Mouse (Mus musculus) embryonic facial prominence, embryonic 11.5 days (tissue): ENCODE results near the gene Hoxd8. TPM values are rescaled to one million over a fixed set of nuclear protein-coding genes. Genes with fewer than 3 reads are reported as not detected.

Source experiments
- ATAC-seq: fragments of 200-750 bp; cut with Nextera tagmentation; replicated peaks from 2 replicates; pipeline ENCODE4 v1.8.0; 2017; ENCODE audit warnings: low read depth; ENCODE audit not compliant: insufficient number of reproducible peaks, low FRiP score, low TSS enrichment
- DNase-seq: peaks from one replicate; pipeline ENCODE4 v3.0.0-alpha.2; 2015; ENCODE audit warnings: low spot score
- H3K27ac ChIP-seq: fragments of 300-500 bp; sonication (generic); replicated peaks from 2 replicates; pipeline ENCODE4 v1.5.1; 2014; ENCODE audit warnings: mild to moderate bottlenecking, low read depth, low read length, control low read depth
- H3K27me3 ChIP-seq: fragments of 300-500 bp; sonication (generic); 2 replicates; pipeline ENCODE4 v1.6.1; 2014; ENCODE audit warnings: mild to moderate bottlenecking, low read length, moderate library complexity, mixed read lengths; ENCODE audit not compliant: control insufficient read depth, insufficient read depth
- H3K36me3 ChIP-seq: fragments of 300-500 bp; sonication (generic); replicated peaks from 2 replicates; pipeline ENCODE4 v1.6.1; 2014; ENCODE audit warnings: low read depth, mild to moderate bottlenecking, low read length, moderate library complexity, mixed read lengths; ENCODE audit not compliant: control insufficient read depth, insufficient read depth
- H3K4me1 ChIP-seq: fragments of 300-500 bp; sonication (generic); 2 replicates; pipeline ENCODE4 v1.6.1; 2014; ENCODE audit warnings: low read length, mixed read lengths; ENCODE audit not compliant: control insufficient read depth, insufficient read depth
- H3K4me2 ChIP-seq: fragments of 300-500 bp; sonication (generic); 2 replicates; pipeline ENCODE4 v1.6.1; 2014; ENCODE audit warnings: low read depth, mild to moderate bottlenecking, control low read depth, low read length, moderate library complexity
- H3K4me3 ChIP-seq: fragments of 300-500 bp; sonication (generic); 2 replicates; pipeline ENCODE4 v1.5.1; 2014; ENCODE audit warnings: low read depth, low read length, control low read depth
- H3K9ac ChIP-seq: fragments of 300-500 bp; sonication (generic); replicated peaks from 2 replicates; pipeline ENCODE4 v1.6.1; 2014; ENCODE audit warnings: mild to moderate bottlenecking, control low read depth, low read length
- H3K9me3 ChIP-seq: fragments of 300-500 bp; sonication (generic); replicated peaks from 2 replicates; pipeline ENCODE4 v1.6.1; 2016; ENCODE audit warnings: mild to moderate bottlenecking, low read length, inconsistent platforms, mixed read lengths; ENCODE audit not compliant: control insufficient read depth
- WGBS: fragments of 180-500 bp; shearing (Covaris S2); extraction: QIAGEN DNeasy Blood & Tissue Kit; methylation state at CpG from one replicate; pipeline ENCODE4 v1.1.7; 2014; 5-methylcytosine and 5-hydroxymethylcytosine counted together
- polyA plus RNA-seq: library from polyadenylated mRNA; unstranded; fragments of >200 nt; fragmentation: Nextera tagmentation; extraction: Ambion mirVana; gene quantifications from 2 replicates; pipeline ENCODE4 v1.2.1, GENCODE M21; 2014

Gene Hoxd8
- polyA plus RNA-seq, 1 experiment from 2014 or later, result 0.18 TPM

- Histone ChIP-seq H3K36me3 (no peaks in the 10 kb centered on the region), H3K27me3 (peaks cover 83% of the 10 kb centered on the region), H3K27ac (no peak overlapping the region), H3K9ac (no peak overlapping the region), H3K4me1 (peaks cover 4% of the 10 kb centered on the region; the same call in 1 of the 2 replicates), H3K4me2 (no peak overlapping the region), H3K4me3 (no peak overlapping the region), H3K9me3 (no peaks in the 10 kb centered on the region)
- DNase-seq (peak; percentile 92), ATAC-seq (no peak)
- 4% methylated on average over 17 of the region's 17 CpGs for WGBS
These were observed 18.0 kb upstream of the Hoxd8 start for GRCm38 (mm10) chr2:74686301-74686987.

- peaks cover 2% of the 10 kb centered on the region; the same call in 1 of the 2 replicates for H3K4me1 ChIP-seq
- no peaks in the 10 kb centered on the region for H3K9me3 ChIP-seq
- no peak for DNase-seq
- ATAC-seq, result no peak
- peaks cover 83% of the 10 kb centered on the region for H3K27me3 ChIP-seq
- H3K27ac ChIP-seq, result no peak overlapping the region
- H3K36me3 ChIP-seq, result no peaks in the 10 kb centered on the region
- H3K9ac ChIP-seq, result no peak overlapping the region
- WGBS, result under 1% methylated on average over 27 of the region's 27 CpGs
- H3K4me3 ChIP-seq, result no peak overlapping the region
- no peak overlapping the region for H3K4me2 ChIP-seq
These were observed 17.3 kb upstream of the Hoxd8 start for GRCm38 (mm10) chr2:74686988-74687697.

- H3K9ac ChIP-seq, result no peak overlapping the region
These were observed 16.5 kb upstream of the Hoxd8 start for GRCm38 (mm10) chr2:74687698-74688555.

GRCm38 (mm10) chr2:74688795-74689573 is 15.4 kb upstream of the Hoxd8 start:
- Histone ChIP-seq H3K4me2 (no peak overlapping the region), H3K36me3 (no peaks in the 10 kb centered on the region), H3K27me3 (peaks cover 84% of the 10 kb centered on the region), H3K4me3 (no peak overlapping the region), H3K9me3 (no peaks in the 10 kb centered on the region), H3K27ac (no peak overlapping the region), H3K9ac (no peak overlapping the region), H3K4me1 (no peaks in the 10 kb centered on the region)
- WGBS, result 3% methylated on average over 12 of the region's 12 CpGs
- no peak for DNase-seq
- no peak for ATAC-seq

More at GRCm38 (mm10) chr2:74687698-74688555, 16.5 kb upstream of the Hoxd8 start:
- H3K4me2 ChIP-seq, result no peak overlapping the region
- peaks cover 1% of the 10 kb centered on the region; the same call in 1 of the 2 replicates for H3K4me1 ChIP-seq
- H3K27ac ChIP-seq, result no peak overlapping the region
- H3K27me3 ChIP-seq, result peaks cover 83% of the 10 kb centered on the region
- ATAC-seq (no peak), DNase-seq (no peak)
- under 1% methylated on average over 31 of the region's 31 CpGs for WGBS
- H3K36me3 ChIP-seq, result no peaks in the 10 kb centered on the region
- no peaks in the 10 kb centered on the region for H3K9me3 ChIP-seq
- no peak overlapping the region for H3K4me3 ChIP-seq

GRCm38 (mm10) chr2:74689574-74690337 is 14.7 kb upstream of the Hoxd8 start:
- no peaks in the 10 kb centered on the region for H3K9me3 ChIP-seq
- H3K4me1 ChIP-seq, result no peaks in the 10 kb centered on the region
- WGBS, result under 1% methylated on average over 24 of the region's 24 CpGs
- no peak overlapping the region for H3K4me2 ChIP-seq
- H3K4me3 ChIP-seq, result no peak overlapping the region
- H3K36me3 ChIP-seq, result no peaks in the 10 kb centered on the region
- no peak overlapping the region for H3K27ac ChIP-seq
- peaks cover 80% of the 10 kb centered on the region for H3K27me3 ChIP-seq
- no peak overlapping the region for H3K9ac ChIP-seq
- DNase-seq, result no peak
- no peak for ATAC-seq

GRCm38 (mm10) chr2:74690338-74690716 is 14.1 kb upstream of the Hoxd8 start:
- Histone ChIP-seq H3K27ac (no peak overlapping the region), H3K9me3 (no peaks in the 10 kb centered on the region), H3K36me3 (no peaks in the 10 kb centered on the region), H3K4me3 (no peak overlapping the region), H3K4me2 (no peak overlapping the region), H3K27me3 (peaks cover 81% of the 10 kb centered on the region), H3K9ac (no peak overlapping the region), H3K4me1 (no peaks in the 10 kb centered on the region)
- WGBS, result 5% methylated on average over 8 of the region's 8 CpGs
- ATAC-seq (no peak), DNase-seq (no peak)
